Mouse (Mus musculus) subcutaneous adipose tissue, adult 2 months (tissue): Measurements from ENCODE around the gene Crym. TPM values are rescaled to one million over a fixed set of nuclear protein-coding genes. Genes with fewer than 3 reads are reported as not detected.

Experiments used
- polyA plus RNA-seq: library from polyadenylated mRNA; depleted of rRNA; stranded (reverse); fragments of >200 nt; gene quantifications from 2 replicates; pipeline ENCODE4 v1.2.3, GENCODE M21; 2012; ENCODE audit warnings: low replicate concordance; rRNA removed

The Crym gene
- polyA plus RNA-seq = 1.5 and 2.5 TPM in 2 replicates

DNA sequence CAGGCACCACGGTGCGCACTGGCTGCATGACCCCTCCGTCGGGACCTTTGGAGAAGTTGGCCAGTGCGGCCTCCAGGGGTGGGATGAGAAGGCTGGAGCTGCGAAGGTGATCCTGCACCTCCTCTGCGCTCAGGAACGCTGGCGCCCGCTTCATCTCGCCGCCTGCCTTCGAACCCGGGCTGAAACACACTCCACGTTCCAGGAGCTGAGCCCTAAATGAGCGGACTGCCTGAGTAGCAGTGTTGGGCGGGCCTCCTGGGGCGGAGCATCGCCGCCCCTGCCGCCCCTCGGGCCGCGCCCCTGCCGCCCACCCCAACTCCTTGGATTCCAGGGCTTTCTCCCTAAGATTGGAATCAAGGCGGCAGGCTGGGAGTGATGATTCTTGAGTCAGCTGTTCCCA is at the start of gene Crym:
Gene Crym, minus strand, starts transcription at position 341 of the 400 bp plus-strand sequence.

DNA sequence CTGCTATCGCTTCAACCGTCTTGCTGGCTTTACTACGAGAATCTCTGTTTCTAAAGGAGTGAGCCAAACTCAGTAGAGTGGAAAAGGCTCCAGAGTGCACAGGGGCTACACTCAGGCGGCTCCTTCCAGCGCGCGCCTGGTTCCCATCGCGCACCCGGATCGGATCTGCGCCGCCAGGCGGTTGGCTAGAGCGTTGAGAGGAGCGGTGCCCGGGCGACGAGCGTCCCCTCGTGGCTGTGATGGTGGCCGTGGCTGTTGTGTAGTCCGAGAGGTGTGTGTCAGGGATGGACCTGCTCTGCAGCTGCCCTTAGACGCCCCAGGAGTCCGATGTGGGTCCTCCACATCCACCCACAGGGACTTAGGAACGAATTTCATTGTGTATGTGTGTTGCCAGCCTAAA is 1.9 kb upstream of the Crym start, which contains the start of gene Abca14:
Gene Abca14, plus strand, starts transcription at position 173 of the 400 bp plus-strand sequence.

GRCm38 (mm10) chr7:120173603-120174244 is 28.2 kb downstream of the Crym start, which contains the start of gene Anks4b:
Gene Anks4b (plus strand): TSS chr7:120173858.

DNA sequence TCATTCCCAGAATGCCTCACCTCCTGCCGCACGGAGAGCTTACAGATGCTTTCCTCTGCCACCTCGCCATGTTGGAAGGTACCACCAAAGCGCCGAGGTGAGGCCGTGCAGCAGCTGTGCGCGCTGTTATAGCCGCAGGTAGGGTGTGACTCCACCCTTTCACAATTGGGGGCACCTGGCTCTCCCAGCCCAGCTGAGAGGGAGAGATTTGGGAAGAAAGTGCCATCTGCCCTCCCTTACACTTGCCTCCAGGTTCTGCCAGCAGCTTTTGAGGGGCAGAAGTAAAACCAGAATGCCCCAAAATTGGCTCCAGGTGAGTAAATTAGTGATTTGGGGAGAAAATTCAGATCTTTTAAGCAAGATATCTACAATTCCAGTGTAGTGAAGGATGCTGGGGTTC is 56.7 kb downstream of the Crym start, which contains the start of gene Zp2:
Gene Zp2, minus strand, starts transcription at position 101 of the 400 bp plus-strand sequence.

Other genes with a start within 250 kb of the Crym start
- gene Dnah3, start 106.8 kb downstream of the Crym start, polyA plus RNA-seq = 0.04 and 0.09 TPM in 2 replicates
- gene Tmem159, start 99.8 kb downstream of the Crym start, polyA plus RNA-seq = 30.8 and 42.7 TPM in 2 replicates
- gene Zp2, start 56.8 kb downstream of the Crym start, polyA plus RNA-seq = not detected in 2 replicates
- gene Anks4b, start 28.3 kb downstream of the Crym start, polyA plus RNA-seq = not detected in 2 replicates
- 0.04 TPM in 1 of 2 replicates, not detected in the other for gene Abca14, start 1.9 kb upstream of the Crym start, polyA plus RNA-seq
- gene Abca15, start 126.6 kb upstream of the Crym start, polyA plus RNA-seq = not detected in 2 replicates
- gene Abca16, start 207.5 kb upstream of the Crym start, polyA plus RNA-seq = not detected in 2 replicates